Comparison of ENCODE assay signal across 10 mouse cellular contexts in genomic region chr16:43890747-43891336, GRCm38 (mm10). TPM values are rescaled to one million over a fixed set of nuclear protein-coding genes. Genes with fewer than 3 reads are reported as not detected.
DNase-seq lines count a peak whose midpoint lies in the region; ATAC-seq and TF ChIP-seq lines count a peak whose summit lies in the region.
"Had no signal": no experiment of that assay in that cellular context is flagged by ENCODE, and none has a peak within 500 bp of the region (broad histone marks: within the 10 kb centered on the region; RNA-seq: fewer than 3 reads in every experiment).

No protein-coding gene starts in this region.

- H3K4me1 ChIP-seq in heart, postnatal 0 days (ENCODE audit: control insufficient read depth, insufficient read depth), result peaks cover 12% of the 10 kb centered on the region
- peaks cover 0 to 38% of the 10 kb centered on the region in 2 experiments; a peak in 2 of 4 replicates for H3K4me1 ChIP-seq in CH12.LX (ENCODE audit: control insufficient read depth in 1 of 2, insufficient read depth in 2 of 2)
- peaks cover 10% of the 10 kb centered on the region for H3K4me1 ChIP-seq in forebrain, embryonic 12.5 days
- H3K4me1 ChIP-seq in liver, embryonic 12.5 days, result peaks cover 20% of the 10 kb centered on the region

- TF ChIP-seq CTCF in heart, postnatal 0 days (IDR thresholded peaks at IDR 0.05; ENCODE audit: low read depth), result no peak
- no peak for TF ChIP-seq CTCF in CH12.LX (conservative IDR thresholded peaks at IDR 0.05 in 1 of 2, IDR thresholded peaks at IDR 0.05 in 1 of 2; ENCODE audit: low read depth in 2 of 2, low read length in 2 of 2)

- DNase-seq in heart, postnatal 0 days (ENCODE audit: low spot score), result no peak
- DNase-seq in heart, adult 8-10 months (ENCODE audit: low spot score), result no peak
- peak; percentile 53 for DNase-seq in CH12.LX (ENCODE audit: extremely low read depth)
- DNase-seq in ovary, postnatal 36 days (ENCODE audit: low spot score), result no peak
- no peak for DNase-seq in left cerebral cortex, postnatal 14 days (ENCODE audit: low spot score in 2 of 2)
- DNase-seq: lung, adult 18-20 months; right cerebral cortex, postnatal 4 days had no signal

- H3K27ac ChIP-seq in heart, postnatal 0 days (ENCODE audit: low read depth), result no peak overlapping the region; the same call in 1 of the 2 replicates
- H3K27ac ChIP-seq in CH12.LX (ENCODE audit: insufficient read depth, low read depth), result no peak overlapping the region
- no peak overlapping the region for H3K27ac ChIP-seq in forebrain, embryonic 12.5 days
- H3K27ac ChIP-seq in liver, embryonic 12.5 days, result no peak overlapping the region

- no peak overlapping the region for H3K9ac ChIP-seq in heart, postnatal 0 days (replicated peaks; ENCODE audit: low read depth, low read length)
- H3K9ac ChIP-seq in CH12.LX (ENCODE audit: insufficient read depth, low read depth), result peak overlapping the region; percentile 71
- no peak overlapping the region for H3K9ac ChIP-seq in forebrain, embryonic 12.5 days
- H3K9ac ChIP-seq in liver, embryonic 12.5 days, result 0 out of 2 replicates have a peak overlapping the region, but pooled peaks have one; percentile 75

- H3K36me3 ChIP-seq in heart, postnatal 0 days (replicated peaks; ENCODE audit: control insufficient read depth, insufficient read depth, low read length), result no peaks in the 10 kb centered on the region
- peaks cover 9 to 42% of the 10 kb centered on the region in 2 experiments for H3K36me3 ChIP-seq in CH12.LX (replicated peaks in 1 of 2; ENCODE audit: control insufficient read depth in 1 of 2, insufficient read depth in 1 of 2, low read length in 1 of 2)
- H3K36me3 ChIP-seq in forebrain, embryonic 12.5 days (replicated peaks), result no peaks in the 10 kb centered on the region
- peaks cover 7% of the 10 kb centered on the region; the same call in 1 of the 2 replicates for H3K36me3 ChIP-seq in liver, embryonic 12.5 days

- no peak for TF ChIP-seq EP300 in heart, postnatal 0 days (IDR thresholded peaks at IDR 0.05; ENCODE audit: low read depth)
- TF ChIP-seq EP300 in CH12.LX (IDR thresholded peaks at IDR 0.05; ENCODE audit: low read length), result peak; percentile 74

- dilution Hi-C loops in CH12.LX (cut with MboI; ENCODE audit: extremely low pct_ligation_motif_present, extremely low pct_unique_long_range_greater_than_20kb, low sequenced_read_pairs), result no loop called here

- no peak for TF ChIP-seq RAD21 in CH12.LX (IDR thresholded peaks at IDR 0.05; ENCODE audit: low read depth, low read length)

- TF ChIP-seq POLR2A in CH12.LX (IDR thresholded peaks at IDR 0.05; ENCODE audit: low read depth, low read length), result no peak

- in situ Hi-C loops in CH12.LX (cut with MboI; ENCODE audit: low pct_ligation_motif_present, low pct_unique_long_range_greater_than_20kb, low sequenced_read_pairs), result no loop called here

- H3K79me2 ChIP-seq in CH12.LX (replicated peaks; ENCODE audit: control insufficient read depth, extremely low read depth, insufficient read depth, poor library complexity, severe bottlenecking), result peaks cover 30% of the 10 kb centered on the region

- no peak overlapping the region for H3K4me3 ChIP-seq in heart, postnatal 0 days (ENCODE audit: low read depth, low read length)
- peak overlapping the region; percentile 61 to 93 (median 72) for H3K4me3 ChIP-seq in CH12.LX (replicated peaks in 1 of 3; ENCODE audit: low read depth in 2 of 3, low read length in 2 of 3, poor library complexity in 1 of 3)
- H3K4me3 ChIP-seq in forebrain, embryonic 12.5 days (replicated peaks), result peak overlapping the region; percentile 63; the same call in 1 of the 2 replicates
- peak overlapping the region; percentile 69 for H3K4me3 ChIP-seq in liver, embryonic 12.5 days

- H3K9me3 ChIP-seq in heart, postnatal 0 days (replicated peaks; ENCODE audit: control insufficient read depth, low read length), result no peaks in the 10 kb centered on the region
- H3K9me3 ChIP-seq in CH12.LX (replicated peaks; ENCODE audit: low read length), result no peaks in the 10 kb centered on the region
- no peaks in the 10 kb centered on the region for H3K9me3 ChIP-seq in forebrain, embryonic 12.5 days
- H3K9me3 ChIP-seq in liver, embryonic 12.5 days (replicated peaks), result no peaks in the 10 kb centered on the region

- peak overlapping the region; percentile 63; the same call in 1 of the 2 replicates for H3K4me2 ChIP-seq in heart, postnatal 0 days (ENCODE audit: low read depth, low read length)
- H3K4me2 ChIP-seq in CH12.LX (ENCODE audit: insufficient read depth, low read depth, poor library complexity, severe bottlenecking), result peak overlapping the region; percentile 81
- peak overlapping the region; percentile 65 for H3K4me2 ChIP-seq in forebrain, embryonic 12.5 days
- peak overlapping the region; percentile 89 for H3K4me2 ChIP-seq in liver, embryonic 12.5 days

- H3K27me3 ChIP-seq in heart, postnatal 0 days (ENCODE audit: control insufficient read depth, insufficient read depth, low read length), result no peaks in the 10 kb centered on the region
- no peaks in the 10 kb centered on the region for H3K27me3 ChIP-seq in CH12.LX (replicated peaks)
- H3K27me3 ChIP-seq in forebrain, embryonic 12.5 days, result no peaks in the 10 kb centered on the region
- no peaks in the 10 kb centered on the region for H3K27me3 ChIP-seq in liver, embryonic 12.5 days (replicated peaks)

- intact Hi-C loops in left cerebral cortex, postnatal 14 days (cut with DNase I), result no loop called here

- WGBS in heart, postnatal 0 days, result 54% methylated on average over 4 of the region's 4 CpGs
- 84% methylated on average over 4 of the region's 4 CpGs for WGBS in forebrain, embryonic 12.5 days
- WGBS in liver, embryonic 12.5 days (ENCODE audit: insufficient replicate concordance), result 69% methylated on average over 4 of the region's 4 CpGs

- ATAC-seq in heart, postnatal 0 days (ENCODE audit: insufficient read depth, low read depth), result no peak
- ATAC-seq in forebrain, embryonic 12.5 days (ENCODE audit: low FRiP score), result no peak
- ATAC-seq in liver, embryonic 12.5 days, result no peak
- no peak for ATAC-seq in activated CD4-positive, CD25-positive, alpha-beta regulatory T cell, adult 4 months

TF ChIP-seq in CH12.LX, 34 proteins besides CTCF, POLR2A, EP300 and RAD21 (continues in another document):
- TF ChIP-seq TCF12 (IDR thresholded peaks at IDR 0.05; ENCODE audit: low read depth, low read length) (0 out of 2 replicates have a peak, but pooled peaks have one; percentile 42), IRF4 (IDR thresholded peaks at IDR 0.05; ENCODE audit: low read depth, low read length) (peak; percentile 78), ZMIZ1 (IDR thresholded peaks at IDR 0.05; ENCODE audit: low read depth, low read length) (no peak), RCOR1 (conservative IDR thresholded peaks at IDR 0.05; ENCODE audit: low read depth, low read length) (peak; percentile 68; the same call in 1 of the 2 replicates), MAFK (IDR thresholded peaks at IDR 0.05; ENCODE audit: insufficient replicate concordance, low read length) (peak; percentile 37; the same call in 1 of the 2 replicates), MAZ (IDR thresholded peaks at IDR 0.05; ENCODE audit: low read depth, low read length) (no peak), SIN3A (IDR thresholded peaks at IDR 0.05; ENCODE audit: low read length) (peak; percentile 81), HCFC1 (IDR thresholded peaks at IDR 0.05; ENCODE audit: low read depth, low read length) (no peak), ETS1 (conservative IDR thresholded peaks at IDR 0.05; ENCODE audit: low read depth, low read length) (peak; percentile 87), CHD2 (IDR thresholded peaks at IDR 0.05; ENCODE audit: low read length) (0 out of 2 replicates have a peak, but pooled peaks have one; percentile 29), SMC3 (IDR thresholded peaks at IDR 0.05; ENCODE audit: low read depth, low read length) (no peak), MEF2A (IDR thresholded peaks at IDR 0.05; ENCODE audit: borderline replicate concordance, low read depth, low read length) (peak; percentile 92; the same call in 1 of the 2 replicates), MYC (IDR thresholded peaks at IDR 0.05; ENCODE audit: low read depth, low read length) (peak; percentile 60; the same call in 1 of the 2 replicates), USF1 (IDR thresholded peaks at IDR 0.05; ENCODE audit: low read depth, low read length) (no peak), ZNF384 (IDR thresholded peaks at IDR 0.05; ENCODE audit: low read depth, low read length) (peak; percentile 92), MXI1 (IDR thresholded peaks at IDR 0.05; ENCODE audit: low read depth, low read length) (peak; percentile 79), BHLHE40 (IDR thresholded peaks at IDR 0.05; ENCODE audit: low read depth, low read length) (peak; percentile 80), ZKSCAN1 (IDR thresholded peaks at IDR 0.05; ENCODE audit: borderline replicate concordance, low read depth, low read length) (no peak)

RNA-seq across cellular contexts. Expression of gene Ccdc191, which starts 1.2 kb away (rescaled TPM):
- total RNA-seq in heart, postnatal 0 days (2014; rRNA removed; ENCODE audit: low replicate concordance), result 0.04 TPM in 1 of 2 replicates, not detected in the other
- polyA plus RNA-seq in heart, postnatal 0 days (2015; fragmentation: Nextera tagmentation; extraction: Ambion mirVana), result 5.8 and 7.8 TPM in 2 replicates
- 10 to 100 TPM in 1 of 4 experiments, 1 to 10 TPM in 3; 2.3 to 10.1 (median 3.4) TPM for total RNA-seq in heart, adult 8-10 months (2022)
- 8.7 and 9.3 TPM in 2 replicates for total RNA-seq in CH12.LX (2012; rRNA removed)
- total RNA-seq in CH12.LX (2014; rRNA removed), result 9.6 and 45.7 TPM in 2 replicates
- 11.3 and 15.5 TPM in 2 replicates for polyA plus RNA-seq in CH12.LX (2012; ENCODE audit: insufficient read length, low read depth)
- polyA plus RNA-seq in forebrain, embryonic 12.5 days (2016; fragmentation: Nextera tagmentation; extraction: Ambion mirVana), result 17.3 and 17.6 TPM in 2 replicates
- polyA plus RNA-seq in liver, embryonic 12.5 days (2016; fragmentation: Nextera tagmentation; extraction: Ambion mirVana), result 5.3 and 5.5 TPM in 2 replicates
- 10 to 100 TPM; 10.3 to 11.6 TPM for polyA plus RNA-seq in activated CD4-positive, CD25-positive, alpha-beta regulatory T cell, adult 4 months (2017; shearing (Covaris generic))
- 1 to 10 TPM; 2.6 to 6.1 TPM for total RNA-seq in left cerebral cortex, postnatal 14 days (2021)

RNA-seq across cellular contexts. Expression of gene Qtrt2, which starts 35.8 kb away (rescaled TPM):
- total RNA-seq in heart, postnatal 0 days (2014; rRNA removed; ENCODE audit: low replicate concordance), result 10.6 and 30.0 TPM in 2 replicates
- 8.7 and 9.5 TPM in 2 replicates for polyA plus RNA-seq in heart, postnatal 0 days (2015; fragmentation: Nextera tagmentation; extraction: Ambion mirVana)
- 10 to 100 TPM in 3 of 4 experiments, 1 to 10 TPM in 1; 6.4 to 16.6 (median 13.0) TPM for total RNA-seq in heart, adult 8-10 months (2022)
- total RNA-seq in CH12.LX (2012; rRNA removed), result 52.1 and 64.3 TPM in 2 replicates
- 94.1 and 108 TPM in 2 replicates for total RNA-seq in CH12.LX (2014; rRNA removed)
- polyA plus RNA-seq in CH12.LX (2012; ENCODE audit: insufficient read length, low read depth), result 60.0 and 71.6 TPM in 2 replicates
- 34.7 and 35.6 TPM in 2 replicates for polyA plus RNA-seq in forebrain, embryonic 12.5 days (2016; fragmentation: Nextera tagmentation; extraction: Ambion mirVana)
- 11.9 and 13.4 TPM in 2 replicates for polyA plus RNA-seq in liver, embryonic 12.5 days (2016; fragmentation: Nextera tagmentation; extraction: Ambion mirVana)
- polyA plus RNA-seq in activated CD4-positive, CD25-positive, alpha-beta regulatory T cell, adult 4 months (2017; shearing (Covaris generic)), result 10 to 100 TPM; 11.6 to 12.0 TPM
- total RNA-seq in left cerebral cortex, postnatal 14 days (2021), result 10 to 100 TPM; 24.5 to 29.6 TPM

Comparison
In these comparisons a context has a peak if more than half of its experiments do, and no peak if none do; other contexts are left out.
1. H3K9ac ChIP-seq: peak in CH12.LX (single experiment) and liver, embryonic 12.5 days (single experiment); none in heart, postnatal 0 days (single experiment) and forebrain, embryonic 12.5 days (single experiment).
2. Peak in every context shown above with its lines, with median percentiles within 50 percentile points of each other: H3K4me2 ChIP-seq.